Mouse (Mus musculus): ENCODE data around the gene Ppp3ca.

Gene Ppp3ca

DNA sequence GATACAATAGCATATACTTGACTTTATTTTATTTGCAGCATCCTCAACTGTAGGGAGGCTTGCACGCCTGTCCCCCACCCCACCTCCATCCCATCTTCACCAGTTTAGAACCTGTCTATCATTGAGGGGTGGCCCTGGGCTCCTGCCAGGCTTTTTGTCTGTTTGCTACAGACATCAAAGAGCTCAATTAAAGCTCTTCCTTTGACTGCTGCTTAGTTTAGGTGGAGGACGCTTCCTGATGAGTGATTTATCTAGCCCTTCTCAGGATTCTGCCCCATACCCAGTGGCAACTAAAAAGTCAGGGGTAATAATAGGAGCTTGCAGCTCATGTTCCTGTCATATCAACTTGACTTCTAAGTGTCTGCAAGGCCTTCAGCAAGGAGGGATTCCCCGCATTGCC lies 239.6 kb downstream of the Ppp3ca start:
- no peak for DNase-seq (ENCODE audit: low spot score in 2 of 2)

DNA sequence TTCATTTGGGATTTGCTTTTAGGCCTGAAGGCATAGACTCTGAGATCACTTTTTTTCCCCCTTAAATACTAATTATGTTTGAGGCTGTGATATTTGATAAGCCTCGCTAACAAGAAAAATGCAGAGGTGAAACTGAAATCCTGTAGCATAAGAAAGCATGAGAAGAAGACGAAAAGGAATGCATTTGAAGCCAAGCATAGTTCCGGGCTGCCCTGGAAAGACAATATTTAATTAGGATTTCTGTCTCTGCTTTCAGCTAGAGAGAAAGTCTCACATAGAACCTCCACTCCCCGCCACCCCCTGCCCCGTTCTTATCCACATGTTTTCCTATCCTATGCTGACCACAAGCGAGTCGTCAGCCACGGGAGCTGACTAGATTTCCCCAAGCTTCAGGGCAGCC lies 241.4 kb downstream of the Ppp3ca start:
- DNase-seq (ENCODE audit: low spot score in 2 of 2): no peak

GRCm38 (mm10) chr3:136917080-136917479 lies 247.2 kb downstream of the Ppp3ca start:
- no peak for DNase-seq (ENCODE audit: low spot score in 2 of 2)

DNA sequence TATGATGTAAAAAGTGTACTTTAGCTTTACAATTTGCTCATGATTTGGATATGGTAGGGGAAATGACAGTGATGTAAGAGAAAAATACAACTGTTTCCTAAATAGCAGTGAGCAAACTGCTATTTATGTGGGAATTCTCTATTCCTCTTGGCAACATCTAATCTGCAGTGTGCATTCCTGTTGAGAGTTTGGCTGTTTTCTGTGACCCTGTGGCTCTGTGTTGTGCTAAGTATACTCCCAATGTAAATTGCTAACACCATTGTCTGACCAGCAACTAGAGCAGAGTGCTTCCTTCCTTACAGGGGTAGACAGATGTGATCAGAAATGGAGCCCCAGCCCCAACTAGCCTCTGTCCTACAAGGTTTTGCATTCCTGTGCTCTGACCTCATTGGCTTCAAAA lies 263.1 kb downstream of the Ppp3ca start:
- DNase-seq (ENCODE audit: low spot score in 2 of 2): no peak

DNA sequence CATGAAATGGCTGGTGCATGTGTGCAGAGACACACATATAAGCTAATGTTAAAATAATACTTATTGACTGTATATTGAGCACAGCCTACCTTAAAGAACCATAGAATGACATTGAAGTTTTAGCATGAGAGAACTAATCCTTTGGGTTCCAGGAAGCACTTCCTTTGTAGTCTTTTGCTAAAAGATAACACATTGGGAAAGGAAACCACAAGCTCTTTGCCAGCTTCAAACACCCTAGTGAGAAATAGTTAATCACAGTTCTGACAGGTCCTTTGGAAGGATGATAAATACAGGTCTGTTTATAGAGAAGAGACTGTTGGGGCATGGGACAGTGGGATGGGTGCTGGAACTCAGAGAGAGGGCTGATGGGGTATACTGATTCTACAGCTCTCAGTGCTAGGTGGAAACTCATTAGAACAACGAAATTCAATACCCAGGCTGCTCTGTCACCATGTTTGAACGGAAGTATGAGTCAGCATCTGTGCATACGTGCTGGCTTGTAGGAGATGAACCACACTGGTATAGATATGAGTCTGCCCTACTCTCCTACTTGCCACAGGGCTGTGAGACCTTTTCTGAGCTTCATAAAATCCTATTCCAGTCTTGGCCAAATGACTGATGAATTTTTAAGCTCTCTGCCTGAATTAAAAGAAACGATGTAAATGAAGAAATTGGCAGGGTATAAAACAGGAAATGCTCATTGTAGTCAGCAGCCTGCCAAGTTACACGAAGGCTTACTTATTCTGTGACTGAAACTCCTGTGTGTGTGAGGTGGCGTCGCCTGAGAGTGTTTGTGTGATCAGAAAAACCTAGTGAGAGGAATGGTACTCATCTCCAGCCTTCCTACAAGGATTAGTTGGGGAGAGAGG lies 271.0 kb downstream of the Ppp3ca start:
- DNase-seq (ENCODE audit: low spot score in 2 of 2): no peak

- DNase-seq (ENCODE audit: low spot score in 2 of 2): no peak
Observed at GRCm38 (mm10) chr3:136941602-136941926, 271.6 kb downstream of the Ppp3ca start.

DNA sequence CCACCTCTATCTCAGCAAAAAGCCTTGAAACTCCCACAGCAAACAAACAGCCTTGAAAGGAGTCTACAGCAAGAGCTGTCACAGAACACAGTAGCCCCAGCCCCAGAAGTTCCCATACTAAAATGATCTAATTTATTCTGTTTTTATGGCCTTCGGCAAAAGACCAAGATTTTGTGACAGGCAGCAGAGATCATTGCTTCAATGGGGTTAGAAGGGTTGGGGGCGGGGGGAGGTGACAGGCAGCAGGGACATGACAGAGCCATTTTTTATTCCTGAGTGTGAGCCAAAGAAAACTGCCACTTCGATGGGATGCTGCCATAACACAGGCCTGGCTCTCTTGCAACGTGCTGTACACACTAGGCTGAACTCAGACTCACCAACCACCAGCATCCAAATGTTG lies 275.6 kb downstream of the Ppp3ca start:
- DNase-seq (ENCODE audit: low spot score in 2 of 2): no peak

GRCm38 (mm10) chr3:136946662-136947061 lies 276.7 kb downstream of the Ppp3ca start:
- DNase-seq (ENCODE audit: low spot score in 2 of 2): no peak

GRCm38 (mm10) chr3:136948142-136948541 lies 278.2 kb downstream of the Ppp3ca start:
- DNase-seq (ENCODE audit: low spot score in 2 of 2): no peak

DNA sequence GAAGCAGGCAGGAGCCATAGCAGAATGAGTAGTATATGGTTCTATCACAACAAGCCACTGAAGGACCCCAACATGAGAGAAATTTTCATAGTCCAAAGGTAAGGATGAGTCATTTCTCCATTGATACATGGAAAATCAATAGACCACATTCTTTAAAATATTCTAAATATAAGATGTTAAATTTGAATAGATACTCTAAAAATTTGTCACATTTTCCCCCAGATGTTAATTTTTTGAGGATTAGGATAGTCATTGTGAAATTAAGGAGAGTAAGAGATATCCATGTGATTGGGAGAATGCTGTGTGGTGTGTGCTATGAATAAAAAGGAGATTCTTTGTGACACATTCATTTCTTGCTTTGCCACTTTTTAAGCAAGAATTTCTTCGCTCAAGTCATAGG lies 281.9 kb downstream of the Ppp3ca start:
- no peak for DNase-seq (ENCODE audit: low spot score in 2 of 2)

GRCm38 (mm10) chr3:136952822-136953221 lies 282.9 kb downstream of the Ppp3ca start:
- DNase-seq (ENCODE audit: low spot score in 2 of 2): no peak

DNA sequence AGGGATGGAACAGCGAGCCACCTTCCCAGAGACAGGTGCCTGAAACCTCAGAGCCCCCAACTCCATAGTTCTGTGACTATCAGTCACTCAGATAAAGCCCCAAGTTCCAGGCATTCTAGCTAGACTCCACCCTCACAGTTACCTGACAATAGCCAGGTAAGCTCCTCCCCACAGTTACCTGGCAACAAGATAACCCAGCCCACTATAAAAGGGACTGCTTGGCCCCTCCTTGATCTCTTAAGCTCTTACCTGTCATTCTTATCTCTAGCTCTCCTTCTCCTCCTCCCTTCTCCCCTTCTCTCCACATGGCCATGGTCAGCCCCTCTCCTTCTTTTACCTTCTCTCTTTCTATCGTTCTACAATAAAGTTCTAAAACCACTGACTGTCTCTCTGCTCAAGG lies 285.1 kb downstream of the Ppp3ca start:
- DNase-seq (ENCODE audit: low spot score in 2 of 2): no peak

GRCm38 (mm10) chr3:136960314-136960713 lies 290.4 kb downstream of the Ppp3ca start:
- no peak for DNase-seq (ENCODE audit: low spot score in 2 of 2)

GRCm38 (mm10) chr3:136966786-136967185 lies 296.9 kb downstream of the Ppp3ca start:
- DNase-seq (ENCODE audit: low spot score in 2 of 2): no peak

- no peak for DNase-seq (ENCODE audit: low spot score in 2 of 2)
Observed at GRCm38 (mm10) chr3:136967510-136967909, 297.6 kb downstream of the Ppp3ca start.

DNA sequence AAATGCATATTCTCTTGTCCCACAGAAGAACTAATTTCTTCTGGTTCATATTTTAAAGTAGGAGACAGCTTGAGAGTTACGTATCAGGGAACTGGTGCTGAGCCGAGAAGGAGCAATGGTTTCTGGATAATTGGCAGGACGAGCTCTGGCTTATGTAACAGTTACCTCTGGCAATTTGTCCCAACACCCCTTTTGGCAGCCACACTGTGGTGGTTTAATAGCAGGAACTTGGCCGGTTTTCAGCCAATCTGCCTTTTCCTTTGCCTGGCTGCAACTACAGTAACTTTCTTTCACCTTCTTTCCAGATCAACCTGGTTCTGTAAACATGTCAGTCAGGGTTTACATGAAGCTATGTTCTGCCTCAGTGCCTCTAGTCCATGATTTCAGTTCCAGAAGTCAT lies 299.9 kb downstream of the Ppp3ca start:
- peak; percentile 45 to 58 for DNase-seq (ENCODE audit: low spot score in 2 of 2)

GRCm38 (mm10) chr3:136977859-136978258 lies 307.9 kb downstream of the Ppp3ca start:
- no peak for DNase-seq (ENCODE audit: low spot score in 2 of 2)

DNA sequence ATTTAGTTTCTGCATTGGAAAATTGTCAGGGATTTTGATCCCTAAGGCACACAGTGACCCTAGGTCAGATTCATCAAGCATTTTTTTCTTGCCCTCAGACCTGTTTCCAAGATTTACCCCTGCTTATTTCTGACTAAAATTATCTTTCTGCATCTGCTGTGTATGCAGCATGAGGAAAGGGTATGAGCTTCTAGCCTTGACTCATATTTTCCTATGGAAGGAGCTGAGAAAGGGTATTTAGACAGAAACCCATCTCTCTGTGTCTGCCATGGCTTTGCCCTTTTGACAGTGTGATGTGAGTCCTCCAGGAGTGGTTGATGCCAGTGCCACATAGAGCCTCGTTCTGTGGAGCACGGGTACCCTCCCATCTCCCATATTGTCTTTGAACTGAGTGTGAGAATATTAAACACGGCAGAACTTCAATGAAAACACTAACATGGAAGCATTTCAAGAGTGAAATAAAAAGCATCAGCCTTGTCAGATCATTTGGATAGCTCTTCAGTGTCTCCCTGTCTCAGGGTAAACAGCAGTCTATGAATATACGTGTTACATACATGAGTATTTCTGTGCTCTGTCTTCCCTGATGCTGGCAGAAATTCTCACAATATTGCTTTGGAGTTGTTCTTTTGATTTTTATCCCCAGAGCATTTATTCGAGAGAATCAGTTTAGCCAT lies 311.1 kb downstream of the Ppp3ca start:
- DNase-seq (ENCODE audit: low spot score in 2 of 2): no peak

GRCm38 (mm10) chr3:136981589-136981924 lies 311.6 kb downstream of the Ppp3ca start:
- no peak for DNase-seq (ENCODE audit: low spot score in 2 of 2)

DNA sequence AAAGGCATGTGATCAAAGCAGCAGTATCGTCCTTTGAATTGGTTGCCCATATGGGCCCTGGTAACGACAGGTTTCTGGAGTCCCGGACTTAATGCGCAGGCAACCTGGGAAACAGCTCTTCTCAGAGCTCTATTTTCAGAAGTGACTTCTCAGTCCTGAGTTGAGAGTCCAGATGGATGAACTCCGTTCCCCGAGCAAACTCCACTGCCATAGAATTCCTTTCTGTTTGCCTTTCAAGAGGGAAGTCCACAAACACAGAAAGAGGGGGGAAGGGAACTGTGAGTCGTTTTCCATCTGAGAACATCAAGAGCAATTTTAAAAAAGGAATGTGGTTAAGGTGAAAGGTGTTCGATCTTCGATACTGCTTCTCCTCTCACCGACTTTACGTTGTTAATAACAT lies 312.1 kb downstream of the Ppp3ca start:
- no peak for DNase-seq (ENCODE audit: low spot score in 2 of 2)

- DNase-seq (ENCODE audit: low spot score in 2 of 2): no peak
Observed at GRCm38 (mm10) chr3:136986096-136986881, 316.4 kb downstream of the Ppp3ca start.
